Mouse (Mus musculus): Measurements from ENCODE around the gene Kank4.
A peak's percentile ranks its signal among the peaks of the same experiment; 100 is the strongest.

Kank4 gene

DNA sequence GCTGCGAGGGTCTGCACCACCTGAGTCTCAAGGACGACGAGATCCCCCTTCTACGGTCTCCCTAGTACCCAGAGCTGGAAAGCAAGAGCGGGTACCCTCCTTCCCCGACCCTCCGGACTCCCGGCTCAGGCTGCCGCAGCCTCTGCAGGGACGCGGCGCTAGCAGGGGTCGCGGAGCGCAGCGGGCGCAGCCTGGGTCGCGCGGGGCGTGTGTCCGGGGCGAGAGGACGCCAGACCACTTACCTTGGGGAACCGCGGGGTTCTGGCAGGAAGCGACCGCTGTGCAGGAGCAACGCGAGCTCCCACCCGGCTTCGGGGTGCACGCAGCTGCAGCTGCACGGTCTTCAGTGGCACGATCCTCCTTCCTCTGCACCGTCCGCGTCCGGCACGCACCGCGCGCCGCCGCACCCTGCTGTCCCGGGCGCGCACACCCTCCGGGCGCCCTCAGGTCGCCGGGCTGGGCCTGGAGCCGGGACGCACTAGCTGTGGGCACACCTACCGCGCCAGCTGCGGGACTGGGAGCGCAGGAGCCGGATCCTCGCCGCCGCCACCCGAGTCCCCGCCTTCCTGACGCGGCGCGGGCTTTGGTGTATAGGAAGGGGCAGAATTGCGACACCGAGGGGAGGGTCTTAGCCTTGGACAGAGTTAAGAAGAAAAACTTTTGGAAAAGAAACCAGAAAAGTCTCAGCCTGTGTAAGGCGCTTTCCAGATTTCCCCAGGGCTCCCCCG, at the start of gene Kank4:
Gene Kank4, minus strand, starts transcription at position 354 of the 728 bp plus-strand sequence.
- peak; percentile 92 for DNase-seq

DNA sequence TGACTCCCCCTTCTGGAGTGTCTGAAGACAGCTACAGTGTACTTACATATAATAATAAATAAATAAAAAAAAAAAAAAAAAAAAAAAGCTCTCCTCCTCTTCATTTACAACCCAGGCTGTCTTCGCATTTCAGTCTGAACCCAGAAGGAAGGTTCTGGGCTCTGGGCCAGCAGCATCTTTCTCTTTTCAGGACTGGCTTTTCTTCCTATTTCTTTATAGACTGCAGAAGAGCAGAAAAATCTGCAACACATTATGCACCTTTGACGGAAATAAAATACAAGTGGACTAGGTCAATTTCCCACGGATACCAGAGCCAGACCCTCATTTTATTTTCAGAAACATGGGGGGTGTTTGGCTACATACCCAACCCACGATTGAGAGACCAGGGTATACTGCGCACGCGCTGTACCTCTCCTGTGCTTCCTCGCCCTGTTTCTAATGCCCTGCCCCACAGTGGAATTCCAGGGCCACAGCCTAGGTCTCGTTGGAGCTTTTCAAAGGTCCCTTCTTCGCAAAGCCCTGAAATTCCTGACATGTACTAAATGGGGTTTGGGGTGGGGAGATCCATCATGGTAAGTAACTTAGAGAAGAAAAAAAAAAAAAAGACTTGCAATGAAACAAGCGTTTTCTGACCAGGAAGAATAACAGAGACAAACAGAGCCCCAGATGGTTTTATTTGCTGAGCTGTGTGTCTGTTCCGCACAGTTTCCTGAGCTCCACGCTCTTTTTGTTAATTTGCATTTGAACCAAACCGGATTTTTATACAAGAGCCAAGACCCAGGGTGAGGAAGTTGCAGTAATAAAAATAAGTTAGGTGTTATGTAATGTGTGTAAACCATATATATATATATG, 48.3 kb upstream of the Kank4 start:
- peak; percentile 74 for DNase-seq

- DNase-seq, result peak; percentile 46
Observed at GRCm38 (mm10) chr4:98864546-98864945, 47.2 kb upstream of the Kank4 start.

- DNase-seq, result peak; percentile 35
Observed at GRCm38 (mm10) chr4:98864094-98864493, 46.8 kb upstream of the Kank4 start.

GRCm38 (mm10) chr4:98863451-98863850, 46.1 kb upstream of the Kank4 start:
- peak; percentile 50 for DNase-seq

- DNase-seq, result peak; percentile 4
Observed at GRCm38 (mm10) chr4:98858151-98858855, 41.0 kb upstream of the Kank4 start.

DNA sequence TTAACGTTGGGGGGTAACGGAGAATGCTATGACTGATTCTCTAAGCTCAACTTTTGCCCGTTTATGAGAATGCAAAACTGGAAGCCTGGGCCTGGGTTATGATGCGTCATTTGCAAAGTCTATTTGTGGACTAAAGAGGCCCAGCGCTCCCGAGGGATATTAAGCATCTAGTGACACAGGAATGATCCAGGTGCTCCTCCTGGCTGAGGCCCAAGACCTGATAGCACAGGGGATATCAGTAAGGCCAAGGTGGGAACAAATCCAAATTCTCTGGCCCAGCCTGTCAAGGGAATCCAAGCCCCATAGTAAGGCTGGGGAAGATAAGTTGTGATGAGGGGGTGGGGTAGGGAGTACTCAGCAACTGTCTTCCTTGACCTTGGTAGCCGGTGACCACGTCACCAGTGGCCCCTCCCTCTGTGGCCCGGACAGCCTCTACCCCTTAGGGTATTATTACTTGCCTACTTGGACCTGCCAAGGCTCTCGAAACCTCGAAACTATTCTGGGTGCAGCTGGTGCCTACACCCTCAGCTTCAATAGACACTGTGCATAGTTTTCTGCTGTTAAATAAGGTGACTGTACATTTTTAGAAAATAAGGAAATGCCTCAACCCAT, 39.8 kb upstream of the Kank4 start:
- peak; percentile 78 for DNase-seq

GRCm38 (mm10) chr4:98853926-98854325, 36.6 kb upstream of the Kank4 start:
- peak; percentile 82 for DNase-seq

DNA sequence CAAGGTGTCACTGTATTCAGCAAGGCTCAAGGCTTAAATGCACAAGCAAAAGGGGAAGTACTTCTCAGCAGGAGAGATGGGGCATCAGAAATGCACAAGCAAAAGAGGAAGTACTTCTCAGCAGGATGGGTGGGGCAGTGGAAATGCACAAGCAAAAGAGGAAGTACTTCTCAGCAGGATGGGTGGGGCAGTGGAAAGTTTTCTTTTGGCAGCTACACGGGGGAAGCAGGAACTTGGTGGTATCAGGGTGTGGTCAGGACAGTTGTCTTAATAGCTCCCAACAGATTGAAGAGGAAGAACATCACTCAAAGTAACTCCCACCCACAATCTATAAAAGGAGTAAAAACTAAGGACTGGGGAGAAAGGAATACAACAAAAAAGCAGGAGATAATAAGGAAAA, 33.1 kb upstream of the Kank4 start:
- peak; percentile 76 for DNase-seq

GRCm38 (mm10) chr4:98847120-98847885, 30.0 kb upstream of the Kank4 start:
- peak; percentile 30 for DNase-seq

GRCm38 (mm10) chr4:98846396-98846795, 29.1 kb upstream of the Kank4 start:
- peak; percentile 17 for DNase-seq

DNA sequence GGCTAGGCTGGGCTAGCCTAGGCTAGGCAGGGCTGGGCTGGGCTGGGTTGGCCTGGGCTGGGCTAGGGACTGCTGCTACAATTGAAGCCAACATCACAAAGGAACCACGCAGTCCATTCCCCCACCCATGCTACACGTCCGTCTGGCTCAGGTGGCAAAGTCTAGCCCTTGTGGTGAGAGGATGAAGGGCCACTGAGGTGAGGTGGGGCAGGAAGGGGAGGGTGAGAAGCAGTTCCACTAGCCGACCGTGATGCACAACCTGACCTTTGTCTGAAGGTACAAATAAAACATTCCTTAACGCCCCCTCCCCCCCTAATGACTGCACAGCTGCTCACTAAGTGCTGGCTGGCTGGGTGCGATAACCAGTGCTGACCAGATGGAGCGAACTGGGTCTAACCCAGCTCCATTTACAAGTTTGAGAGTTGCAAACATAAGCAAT, 28.4 kb upstream of the Kank4 start:
- peak; percentile 61 for DNase-seq

GRCm38 (mm10) chr4:98845201-98845600, 27.9 kb upstream of the Kank4 start:
- DNase-seq, result no peak

GRCm38 (mm10) chr4:98843906-98844597, 26.7 kb upstream of the Kank4 start:
- DNase-seq, result peak; percentile 21

DNA sequence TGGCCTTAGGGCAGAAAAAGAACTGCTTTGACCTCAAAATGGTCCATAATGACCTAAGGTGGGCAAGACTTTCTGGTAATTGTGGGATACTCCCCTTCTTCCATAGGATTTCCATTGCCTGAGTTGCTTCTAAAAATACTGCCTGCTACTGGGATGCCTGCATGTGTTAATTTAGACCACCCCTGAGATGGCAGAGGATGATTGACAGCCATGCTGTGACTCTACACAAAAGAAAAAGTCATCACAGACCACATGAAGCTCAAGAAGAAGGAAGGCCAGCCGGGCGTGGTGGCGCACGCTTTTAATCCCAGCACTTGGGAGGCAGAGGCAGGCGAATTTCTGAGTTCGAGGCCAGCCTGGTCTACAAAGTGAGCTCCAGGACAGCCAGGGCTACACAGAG, 23.9 kb upstream of the Kank4 start:
- peak; percentile 56 for DNase-seq

DNA sequence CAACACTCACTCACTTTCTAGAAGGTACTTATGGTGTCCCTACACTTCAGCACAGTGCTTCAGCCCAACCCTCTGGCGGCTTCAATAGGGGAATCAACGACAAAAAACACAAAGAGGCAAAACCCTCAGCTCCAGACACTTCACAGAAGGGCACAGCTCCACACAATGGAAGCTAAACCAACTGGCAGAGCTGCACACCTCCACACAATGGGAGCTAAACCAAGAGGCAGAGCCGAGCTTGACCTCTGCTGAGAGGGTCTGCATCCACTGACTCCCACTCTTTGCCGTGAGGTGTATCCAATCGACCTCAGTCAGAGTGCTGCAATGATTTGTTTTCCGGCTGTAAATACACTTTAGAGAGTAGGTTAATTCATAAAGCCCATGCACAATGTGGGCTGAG, 23.2 kb upstream of the Kank4 start:
- DNase-seq, result peak; percentile 70

DNA sequence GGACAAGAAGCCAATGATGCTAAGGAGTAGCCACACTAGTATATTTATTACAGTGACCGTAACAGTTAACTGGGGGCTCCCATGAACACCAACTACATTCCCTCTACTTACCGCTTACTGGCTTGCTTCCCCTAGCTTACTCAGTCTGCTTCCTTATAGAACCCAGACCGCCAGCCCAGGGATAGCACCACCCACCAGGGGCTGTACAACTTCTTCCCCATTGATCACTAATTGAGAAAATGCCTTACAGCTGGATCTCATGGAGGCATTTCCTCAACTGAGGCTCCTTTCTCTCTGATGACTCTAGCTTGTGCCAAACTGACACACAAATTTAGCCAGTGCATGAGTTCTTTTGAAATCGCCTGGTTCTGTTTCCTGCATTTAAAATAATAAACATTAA, 21.6 kb upstream of the Kank4 start:
- DNase-seq, result peak; percentile 78

DNA sequence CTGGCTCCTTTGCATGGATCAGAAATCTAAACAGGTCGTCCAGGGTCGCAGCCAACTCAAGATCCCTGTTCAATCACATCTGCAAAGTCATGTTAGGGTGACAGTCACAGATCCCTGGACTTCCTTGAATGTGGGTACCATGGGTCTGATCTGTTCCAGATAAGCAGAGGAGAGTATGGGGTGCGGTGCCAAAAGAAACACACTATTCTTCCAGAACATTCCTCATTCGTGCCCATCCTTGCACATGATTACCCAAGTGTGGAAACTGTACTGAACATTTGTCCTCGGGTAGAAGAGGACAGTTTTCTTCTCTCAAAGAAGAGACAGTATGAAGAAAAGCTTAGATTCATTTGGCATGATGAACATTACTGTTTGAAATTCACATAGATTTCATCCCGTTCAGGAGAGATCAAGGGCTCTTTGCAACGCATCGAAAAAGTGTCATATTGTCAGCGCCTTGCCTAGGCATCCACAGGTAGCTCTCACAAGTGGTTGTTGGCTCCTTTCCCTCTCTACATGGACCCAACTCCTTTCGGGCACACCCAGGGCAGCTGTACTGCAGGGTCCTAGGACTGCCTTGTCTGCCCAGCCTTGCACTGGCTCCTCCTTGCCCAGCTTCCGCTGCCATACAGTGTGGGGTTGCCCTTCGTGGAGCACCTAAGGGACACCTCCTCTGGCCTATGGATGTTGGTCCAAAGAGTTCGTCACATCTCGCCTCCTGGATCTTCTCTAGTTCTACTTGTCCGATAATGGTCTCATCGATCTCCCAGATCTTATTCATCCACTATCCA, 20.6 kb upstream of the Kank4 start:
- DNase-seq, result peak; percentile 68

DNA sequence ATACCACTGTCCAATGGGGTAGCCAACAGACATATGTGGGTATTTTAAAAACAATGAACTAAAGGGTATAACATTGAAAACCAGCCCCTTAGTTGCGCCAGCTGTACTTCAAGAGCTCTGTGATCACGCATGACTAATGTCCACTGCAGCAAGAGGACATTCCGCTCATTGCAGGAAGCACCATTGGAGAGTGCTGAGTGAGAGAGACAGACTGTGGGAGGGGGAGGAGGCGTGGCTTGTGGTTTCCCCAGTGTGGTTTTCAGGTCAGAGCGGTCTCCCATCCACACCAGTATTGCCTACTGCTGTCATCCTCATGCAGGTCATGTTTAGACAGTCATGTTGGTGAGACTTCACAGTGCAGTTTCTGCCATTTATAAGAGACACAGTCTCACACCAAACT, 19.2 kb upstream of the Kank4 start:
- DNase-seq, result peak; percentile 59

DNA sequence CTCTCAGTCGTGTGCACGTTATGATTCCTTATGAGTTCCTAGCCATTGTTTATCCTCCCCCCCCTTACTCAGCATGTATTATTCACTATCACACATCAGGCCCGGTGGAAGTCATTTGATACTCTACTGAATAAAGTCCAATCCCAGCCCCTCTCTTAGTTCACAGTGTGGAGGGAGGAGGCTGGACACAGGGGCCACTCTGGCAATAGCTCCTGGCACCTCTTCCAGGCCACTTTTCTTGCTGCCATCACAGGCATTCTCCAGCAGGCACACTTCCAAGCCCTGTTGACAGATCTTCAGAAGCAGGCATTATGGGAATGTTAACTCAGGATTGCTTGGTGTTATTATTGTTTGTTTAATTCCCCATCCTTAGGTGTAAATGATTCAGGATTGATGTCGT, 17.4 kb upstream of the Kank4 start:
- peak; percentile 72 for DNase-seq

DNA sequence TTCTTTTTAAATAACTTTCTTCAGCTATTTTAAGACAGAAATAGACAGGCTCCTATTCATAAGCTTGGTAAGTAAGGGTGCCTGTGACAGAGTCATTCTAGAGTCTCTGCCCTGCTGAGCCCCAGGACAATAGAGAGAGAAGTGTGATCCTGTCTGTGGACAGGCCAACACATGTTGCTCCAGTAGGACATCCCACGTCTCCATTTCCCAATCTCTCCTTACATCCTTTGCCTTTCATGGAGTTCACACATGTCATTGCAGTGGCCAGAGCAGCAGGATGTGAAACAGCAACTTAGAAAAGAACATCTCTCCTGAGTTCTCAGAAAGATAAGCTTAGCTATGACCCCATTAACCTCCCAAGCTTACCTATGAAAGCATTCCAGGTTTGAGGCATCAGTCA, 14.4 kb upstream of the Kank4 start:
- DNase-seq, result no peak

Data from heart, adult 11 months (tissue).